Mouse (Mus musculus) liver, embryonic 14.5 days (tissue): ENCODE measurements around the gene Shank2. TPM values are rescaled to one million over a fixed set of nuclear protein-coding genes. Genes with fewer than 3 reads are reported as not detected.

Experiments used
- ATAC-seq: fragments of 200-750 bp; cut with Nextera tagmentation; 2 replicates; pipeline ENCODE4 v1.8.0; 2017; ENCODE audit warnings: moderate number of reproducible peaks, mild to moderate bottlenecking, moderate library complexity; ENCODE audit not compliant: insufficient read depth
- DNase-seq, 3 experiments: peaks; one replicate each; pipeline ENCODE4 v3.0.0-alpha.2; 2012 to 2013; ENCODE audit warnings: low read depth in 3 of 3, low spot score in 3 of 3
- H3K27ac ChIP-seq: fragments of 300-500 bp; sonication (generic); 2 replicates; pipeline ENCODE4 v1.5.1; 2014; ENCODE audit warnings: moderate library complexity, mild to moderate bottlenecking, control low read depth, inconsistent platforms
- H3K27me3 ChIP-seq: fragments of 300-500 bp; sonication (generic); 2 replicates; pipeline ENCODE4 v1.6.1; 2014; ENCODE audit warnings: mild to moderate bottlenecking, low read length, moderate library complexity; ENCODE audit not compliant: control insufficient read depth, insufficient read depth
- H3K36me3 ChIP-seq: fragments of 300-500 bp; sonication (generic); replicated peaks from 2 replicates; pipeline ENCODE4 v1.6.1; 2014; ENCODE audit warnings: low read depth; ENCODE audit not compliant: control insufficient read depth, insufficient read depth
- H3K4me1 ChIP-seq, 2 experiments: fragments of 200-500 bp in 1 of 2; fragments of 300-500 bp in 1 of 2; sonication (generic) in 1 of 2; replicated peaks; 2 replicates each; pipeline ENCODE4 v1.6.1; 2012 to 2014; ENCODE audit warnings: antibody characterized with exemption in 1 of 2, inconsistent platforms in 1 of 2, low read length in 1 of 2; ENCODE audit not compliant: control insufficient read depth in 2 of 2, insufficient read depth in 2 of 2
- H3K4me2 ChIP-seq: fragments of 300-500 bp; sonication (generic); 2 replicates; pipeline ENCODE4 v1.6.1; 2014; ENCODE audit warnings: low read depth, mild to moderate bottlenecking, control low read depth, moderate library complexity
- H3K4me3 ChIP-seq, 2 experiments: fragments of 200-500 bp in 1 of 2; fragments of 300-500 bp in 1 of 2; sonication (generic) in 1 of 2; 2 replicates each; pipeline ENCODE4 v1.5.1; 2012 to 2014; ENCODE audit warnings: low read depth in 2 of 2, low read length in 2 of 2, mild to moderate bottlenecking in 2 of 2, control low read depth in 1 of 2, inconsistent platforms in 1 of 2, moderate library complexity in 1 of 2; ENCODE audit not compliant: insufficient read depth in 1 of 2
- H3K9ac ChIP-seq: fragments of 300-500 bp; sonication (generic); replicated peaks from 2 replicates; pipeline ENCODE4 v1.6.1; 2014; ENCODE audit warnings: mild to moderate bottlenecking, control low read depth, moderate library complexity
- H3K9me3 ChIP-seq: fragments of 300-500 bp; sonication (generic); 2 replicates; pipeline ENCODE4 v1.6.1; 2016; ENCODE audit warnings: low read length, mixed read lengths; ENCODE audit not compliant: control insufficient read depth
- CTCF ChIP-seq: IDR thresholded peaks from 2 replicates; pipeline ENCODE4 v1.5.1; 2016; ENCODE audit warnings: antibody characterized with exemption, low read depth, control low read depth
- EP300 ChIP-seq: IDR thresholded peaks from 2 replicates; pipeline ENCODE4 v1.6.1; 2016; ENCODE audit warnings: antibody characterized with exemption, low read depth
- WGBS: fragments of 180-500 bp; shearing (Covaris S2); extraction: QIAGEN DNeasy Blood & Tissue Kit; methylation state at CpG from one replicate; pipeline ENCODE4 v1.1.7; 2014; ENCODE audit not compliant: insufficient replicate concordance; 5-methylcytosine and 5-hydroxymethylcytosine counted together
- polyA plus RNA-seq, 2 experiments: library from polyadenylated mRNA; depleted of rRNA in 1 of 2; stranded (reverse) in 1 of 2; unstranded in 1 of 2; fragments of >200 nt; fragmentation: Nextera tagmentation in 1 of 2; extraction: Ambion mirVana in 1 of 2; gene quantifications; 2 replicates each; pipeline versions ENCODE4 v1.2.1 to v1.2.3; 2012 to 2014

The Shank2 gene
- polyA plus RNA-seq, 2 experiments: 0.17 to 0.35 TPM

DNA sequence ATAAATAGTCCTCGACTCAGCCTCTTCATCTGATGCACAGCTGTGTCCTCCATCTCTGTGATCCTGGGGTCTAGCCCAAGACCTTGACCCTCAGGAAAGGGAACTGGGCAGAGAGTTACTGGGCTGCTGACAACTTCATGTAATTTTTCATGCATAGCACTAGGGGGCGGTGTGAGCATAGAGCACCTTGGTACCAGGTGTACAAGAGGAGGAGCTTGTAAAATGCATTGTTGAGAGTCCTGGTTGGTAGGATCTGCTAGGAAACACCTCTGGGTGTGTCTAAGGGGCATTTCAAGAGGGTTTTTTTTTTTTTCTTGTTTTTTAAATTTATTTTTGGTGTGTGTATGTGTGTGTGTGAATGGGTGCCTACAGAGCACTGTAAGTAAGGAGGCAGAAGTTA is 95.6 kb downstream of the Shank2 start:
- WGBS: 10% methylated on average over 2 of the region's 2 CpGs
- Histone ChIP-seq H3K9ac (no peak overlapping the region), H3K4me3 (no peak overlapping the region), H3K27me3 (no peaks in the 10 kb centered on the region), H3K4me2 (no peak overlapping the region), H3K9me3 (no peaks in the 10 kb centered on the region), H3K4me1 (no peaks in the 10 kb centered on the region), H3K27ac (no peak overlapping the region), H3K36me3 (no peaks in the 10 kb centered on the region)
- TF ChIP-seq EP300: no peak
- TF ChIP-seq CTCF: peak; percentile 55
- ATAC-seq (no peak), DNase-seq (no peak)

DNA sequence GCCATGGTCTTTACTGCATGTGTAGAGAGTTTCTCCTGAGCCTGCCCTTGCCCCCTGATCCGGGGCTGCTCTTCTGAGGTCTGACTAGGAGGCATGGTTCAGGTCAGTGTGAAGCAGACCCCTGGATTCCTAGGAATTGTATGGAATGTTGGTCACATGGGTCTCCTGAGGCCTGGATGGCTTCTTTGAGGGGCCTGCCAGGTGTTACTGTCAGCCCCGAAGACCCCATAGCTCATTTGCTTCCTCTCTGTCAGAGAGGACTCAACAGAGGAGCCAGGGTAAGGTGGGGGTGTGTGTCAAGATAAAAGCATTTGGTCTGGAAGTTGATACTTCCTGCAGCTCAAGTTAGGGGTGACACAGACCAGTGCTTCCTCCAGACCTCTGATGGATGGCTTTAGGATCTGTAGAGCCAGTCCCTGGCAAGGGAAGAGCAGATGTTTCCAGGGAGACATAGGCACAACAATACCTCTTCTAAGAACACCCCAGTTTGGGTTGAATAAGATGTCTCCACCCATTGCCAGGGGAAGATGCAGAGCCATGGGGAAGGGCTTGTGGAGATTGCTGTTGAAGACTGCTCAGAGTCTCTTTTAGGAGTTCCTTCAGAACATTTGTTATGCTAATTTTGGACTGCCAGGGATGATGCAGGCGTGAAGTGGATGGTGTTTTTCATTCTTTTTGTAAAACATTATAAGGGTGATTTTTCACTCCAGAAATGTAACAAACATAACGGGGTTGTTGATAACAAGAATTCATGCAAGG is 100.7 kb downstream of the Shank2 start:
- 27% methylated on average over 4 of the region's 4 CpGs for WGBS
- DNase-seq (no peak), ATAC-seq (no peak)

DNA sequence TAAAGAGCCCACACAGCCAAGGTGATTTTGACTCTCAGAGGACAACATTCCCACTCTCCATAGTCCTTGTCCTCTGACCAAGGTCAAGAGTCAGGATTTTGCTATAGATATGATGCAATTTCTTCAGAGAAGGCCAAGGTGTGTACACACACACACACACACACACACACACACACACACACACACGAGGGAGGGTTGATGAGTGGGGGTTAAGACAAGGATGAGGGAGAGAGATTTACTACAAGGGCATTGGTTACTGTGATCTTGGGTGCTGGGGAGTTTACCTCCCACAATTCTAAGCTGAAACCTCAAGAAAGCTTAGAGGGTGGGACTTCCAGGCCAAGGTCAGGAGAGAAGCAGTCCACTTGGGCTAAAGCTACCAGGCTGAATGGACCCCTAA is 104.2 kb downstream of the Shank2 start:
- DNase-seq: no peak
- Histone ChIP-seq H3K27ac (no peak overlapping the region), H3K36me3 (no peaks in the 10 kb centered on the region), H3K9ac (no peak overlapping the region), H3K27me3 (no peaks in the 10 kb centered on the region), H3K4me1 (no peaks in the 10 kb centered on the region), H3K9me3 (no peaks in the 10 kb centered on the region), H3K4me3 (no peak overlapping the region), H3K4me2 (no peak overlapping the region)
- TF ChIP-seq EP300: no peak
- no peak for TF ChIP-seq CTCF
- 20% methylated on average over 1 of the region's 1 CpGs for WGBS
- ATAC-seq: no peak

More for the DNA sequence above, 100.7 kb downstream of the Shank2 start:
- Histone ChIP-seq H3K27me3 (no peaks in the 10 kb centered on the region), H3K27ac (no peak overlapping the region), H3K4me3 (no peak overlapping the region), H3K4me2 (no peak overlapping the region), H3K9ac (no peak overlapping the region), H3K4me1 (no peaks in the 10 kb centered on the region), H3K9me3 (no peaks in the 10 kb centered on the region), H3K36me3 (no peaks in the 10 kb centered on the region)
- TF ChIP-seq EP300 (no peak), CTCF (no peak)

DNA sequence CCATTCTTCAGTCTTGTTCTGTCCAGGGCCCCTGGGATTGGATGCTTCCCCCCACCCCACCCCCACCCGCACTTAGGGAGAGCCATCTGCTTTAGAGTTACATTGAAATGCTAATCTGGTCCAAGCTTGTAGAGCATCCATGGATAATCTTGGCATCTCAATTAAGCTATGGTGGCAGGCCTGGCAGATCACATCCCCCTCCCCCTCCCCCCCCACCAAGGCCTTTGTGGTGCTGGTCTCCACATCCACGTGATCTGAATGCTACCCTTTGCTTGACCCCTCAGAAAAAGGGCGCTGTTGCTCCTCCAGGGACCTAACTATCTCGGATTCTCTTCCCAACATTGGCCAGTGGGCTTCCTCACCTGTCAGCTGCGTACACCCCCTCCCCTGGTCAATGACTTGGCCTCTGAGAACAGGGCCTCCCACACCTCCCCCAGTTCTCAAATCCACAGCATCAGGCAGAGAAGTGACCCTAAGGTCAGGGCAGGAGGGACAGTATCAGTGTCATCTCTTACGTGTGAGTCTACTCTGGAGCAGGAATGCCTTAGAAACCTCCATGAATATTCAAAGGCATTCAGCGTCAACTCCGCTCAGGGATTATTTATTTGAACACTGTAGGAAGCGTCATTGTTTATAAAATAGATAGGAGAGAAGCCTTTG is 104.8 kb downstream of the Shank2 start:
- 42% methylated on average over 9 of the region's 9 CpGs for WGBS

DNA sequence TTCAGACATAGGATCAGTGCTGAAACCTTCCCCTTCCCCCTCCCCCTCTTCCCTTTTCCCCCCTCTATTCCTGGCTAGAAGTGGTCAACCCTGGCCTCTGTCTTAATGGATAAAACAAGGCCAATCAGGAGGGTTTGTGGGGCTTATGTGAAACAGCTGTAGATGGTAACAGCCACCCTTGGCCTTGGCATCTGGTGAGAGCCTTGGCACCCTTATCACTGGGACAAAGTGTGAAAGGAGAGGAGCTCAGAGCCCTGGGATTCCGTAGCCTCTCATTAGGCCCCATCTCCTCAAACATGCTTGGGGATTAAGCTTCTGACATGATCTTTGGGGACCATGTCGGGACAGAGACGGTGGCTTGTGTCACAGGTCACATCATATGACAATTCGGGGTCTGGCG is 106.4 kb downstream of the Shank2 start:
- Histone ChIP-seq H3K9me3 (no peaks in the 10 kb centered on the region), H3K9ac (no peak overlapping the region), H3K36me3 (no peaks in the 10 kb centered on the region), H3K4me1 (no peaks in the 10 kb centered on the region), H3K4me3 (no peak overlapping the region), H3K27me3 (no peaks in the 10 kb centered on the region), H3K4me2 (no peak overlapping the region), H3K27ac (no peak overlapping the region)
- DNase-seq: no peak
- no peak for TF ChIP-seq CTCF
- no peak for TF ChIP-seq EP300
- whole genome bisulfite sequencing: 59% methylated on average over 5 of the region's 5 CpGs
- no peak for ATAC-seq

More for the DNA sequence above, 104.8 kb downstream of the Shank2 start:
- DNase-seq (no peak), ATAC-seq (no peak)
- Histone ChIP-seq H3K4me1 (no peaks in the 10 kb centered on the region), H3K4me2 (no peak overlapping the region), H3K9ac (no peak overlapping the region), H3K27me3 (no peaks in the 10 kb centered on the region), H3K36me3 (no peaks in the 10 kb centered on the region), H3K9me3 (no peaks in the 10 kb centered on the region), H3K27ac (no peak overlapping the region), H3K4me3 (no peak overlapping the region)
- no peak for TF ChIP-seq EP300
- no peak for TF ChIP-seq CTCF
